Mouse (Mus musculus) gastrocnemius, postnatal 10 days (tissue): ENCODE results near the gene Msrb1. TPM values are rescaled to one million over a fixed set of nuclear protein-coding genes. Genes with fewer than 3 reads are reported as not detected.
"Not testable (repeated sequence)": the region's sequence is repeated elsewhere in the genome, so short reads cannot be mapped to it uniquely, and the experiment has no call there.

ENCODE experiments used
- DNase-seq: peaks from one replicate; pipeline ENCODE4 v3.0.0; 2021; ENCODE audit warnings: mixed read lengths
- long read RNA-seq, 2 experiments: library from polyadenylated mRNA; stranded (forward); transcript quantifications; one replicate each; pipeline ENCODE4 v2.0.0; 2021
- total RNA-seq, 2 experiments: library from RNA; stranded (reverse); gene quantifications; 2 replicates each; pipeline ENCODE4 v1.2.3; 2021

The Msrb1 gene
- 100 to 1,000 TPM; 127 to 132 TPM for total RNA-seq
- long read RNA-seq, experiment 1, transcript Msrb1-202 (5 exons, 886 nt) = major isoform, 20 of 25 reads
- long read RNA-seq, experiment 1, partial matches to known transcripts = 1 of 25 reads
- long read RNA-seq, experiment 1, other reads (novel, unspliced or antisense) = 3 of 25 reads
- long read RNA-seq, experiment 2, transcript Msrb1-202 (5 exons, 886 nt) = major isoform, 19 of 21 reads
- long read RNA-seq, experiment 2, partial matches to known transcripts = 1 of 21 reads
- long read RNA-seq, experiment 2, other reads (novel, unspliced or antisense) = 1 of 21 reads

- DNase-seq = peak; percentile 88
These were observed at the start of gene Msrb1 for GRCm38 (mm10) chr17:24736330-24737051. Gene Msrb1 (plus strand): TSS chr17:24736642.

GRCm38 (mm10) chr17:24687146-24687595, 49.3 kb upstream of the Msrb1 start:
- peak; percentile 39 for DNase-seq

- no peak for DNase-seq
These were observed 48.8 kb upstream of the Msrb1 start for GRCm38 (mm10) chr17:24687599-24687998.

GRCm38 (mm10) chr17:24689251-24690081, 47.0 kb upstream of the Msrb1 start, which contains the start of gene Syngr3:
Gene Syngr3 (minus strand): TSS chr17:24689955.
- peak; percentile 14 for DNase-seq

- DNase-seq = no peak
These were observed 44.1 kb upstream of the Msrb1 start for GRCm38 (mm10) chr17:24692385-24692784.

- no peak for DNase-seq
These were observed 41.0 kb upstream of the Msrb1 start for GRCm38 (mm10) chr17:24695326-24696010.

- peak; percentile 93 for DNase-seq
These were observed 40.3 kb upstream of the Msrb1 start, which contains the start of the genes Gfer and Noxo1 for GRCm38 (mm10) chr17:24696011-24696697. Gene Gfer (minus strand): TSS chr17:24696156. Gene Noxo1 (plus strand): TSS chr17:24696234.

GRCm38 (mm10) chr17:24697985-24698384, 38.5 kb upstream of the Msrb1 start:
- no peak for DNase-seq

GRCm38 (mm10) chr17:24698715-24699114, 37.7 kb upstream of the Msrb1 start:
- DNase-seq = no peak

- DNase-seq = no peak
These were observed 37.0 kb upstream of the Msrb1 start for GRCm38 (mm10) chr17:24699473-24699872.

GRCm38 (mm10) chr17:24701251-24701650, 35.2 kb upstream of the Msrb1 start:
- no peak for DNase-seq

GRCm38 (mm10) chr17:24705821-24706220, 30.6 kb upstream of the Msrb1 start:
- DNase-seq = no peak

GRCm38 (mm10) chr17:24706982-24707800, 29.3 kb upstream of the Msrb1 start, which contains the start of gene Tbl3:
Gene Tbl3 (minus strand): TSS chr17:24707660.
- peak; percentile 93 for DNase-seq

- DNase-seq = no peak
These were observed 28.5 kb upstream of the Msrb1 start for GRCm38 (mm10) chr17:24707801-24708425.

- no peak for DNase-seq
These were observed 27.8 kb upstream of the Msrb1 start for GRCm38 (mm10) chr17:24708646-24709045.

- DNase-seq = no peak
These were observed 20.9 kb upstream of the Msrb1 start for GRCm38 (mm10) chr17:24715556-24715955.

GRCm38 (mm10) chr17:24716166-24716682, 20.2 kb upstream of the Msrb1 start:
- DNase-seq = no peak

- no peak for DNase-seq
These were observed 18.5 kb upstream of the Msrb1 start, which contains the start of the genes Rnf151 and Rps2 for GRCm38 (mm10) chr17:24717943-24718342. Gene Rnf151 (minus strand): TSS chr17:24718063. Gene Rps2 (plus strand): TSS chr17:24718116.

GRCm38 (mm10) chr17:24718938-24719337, 17.5 kb upstream of the Msrb1 start:
- DNase-seq = not testable (repeated sequence)
